Mouse (Mus musculus): ENCODE results near the gene Hoxc9. TPM values are rescaled to one million over a fixed set of nuclear protein-coding genes. Genes with fewer than 3 reads are reported as not detected.
A peak's percentile ranks its signal among the peaks of the same experiment; 100 is the strongest.

Gene Hoxc9
- polyA plus RNA-seq, 1 experiment from 2014 or later, result 0.49 TPM

DNA sequence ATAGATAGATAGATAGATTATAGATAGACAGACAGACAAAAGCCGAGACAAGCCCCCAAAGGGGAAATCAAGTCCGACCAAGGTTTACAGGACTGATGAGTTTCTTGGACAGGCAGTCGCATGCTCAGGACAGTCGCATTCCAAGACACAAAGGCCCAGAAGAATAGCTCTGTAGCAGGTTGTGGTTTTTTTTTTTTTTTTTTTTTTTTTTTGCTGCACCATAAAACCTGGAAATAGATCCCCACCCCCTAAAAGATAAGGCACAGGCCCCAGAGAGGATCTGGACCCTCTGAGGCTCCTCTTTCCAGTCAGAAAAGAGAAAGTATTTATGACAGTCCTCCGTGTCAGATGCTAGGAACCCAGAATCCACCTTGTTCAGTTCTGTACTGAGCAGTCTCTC is 11.8 kb downstream of the Hoxc9 start:
- no peak for ATAC-seq (replicated peaks; ENCODE audit: low FRiP score)
- WGBS, result 23% methylated on average over 5 of the region's 5 CpGs

DNA sequence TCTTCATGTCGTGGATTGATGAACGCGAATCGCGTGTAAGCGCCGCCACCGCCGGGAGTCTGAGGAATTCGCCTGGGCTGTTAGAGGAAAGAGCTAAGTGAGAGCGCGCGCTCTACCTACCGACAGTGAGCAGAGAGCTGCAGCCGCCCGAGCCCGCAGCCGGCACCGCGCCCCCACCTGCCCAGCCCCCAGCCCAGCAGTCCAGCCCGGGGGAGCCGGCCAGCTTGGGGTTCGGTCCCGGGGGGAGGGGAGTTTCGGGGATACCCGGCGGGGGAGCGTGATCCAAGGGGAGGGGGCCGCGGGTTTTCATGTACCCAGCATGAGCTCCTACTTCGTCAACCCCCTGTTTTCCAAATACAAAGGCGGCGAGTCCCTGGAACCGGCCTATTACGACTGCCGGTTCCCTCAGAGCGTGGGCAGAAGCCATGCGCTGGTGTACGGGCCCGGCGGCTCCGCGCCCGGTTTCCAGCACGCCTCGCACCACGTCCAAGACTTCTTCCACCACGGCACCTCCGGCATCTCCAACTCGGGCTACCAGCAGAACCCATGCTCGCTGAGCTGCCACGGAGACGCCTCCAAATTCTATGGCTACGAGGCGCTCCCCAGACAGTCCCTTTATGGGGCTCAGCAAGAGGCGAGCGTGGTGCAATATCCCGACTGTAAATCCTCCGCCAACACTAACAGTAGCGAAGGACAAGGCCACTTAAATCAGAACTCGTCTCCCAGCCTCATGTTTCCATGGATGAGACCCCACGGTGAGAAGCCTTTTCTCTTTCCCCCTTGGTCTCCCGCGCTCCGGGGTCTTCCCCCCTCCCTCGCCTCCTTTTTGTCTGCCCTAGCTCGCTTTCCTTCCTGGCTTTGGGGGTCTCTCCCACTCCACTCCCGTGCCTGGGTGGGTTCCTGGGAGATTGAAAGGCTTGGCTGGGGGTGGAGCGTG is 14.5 kb downstream of the Hoxc9 start, which contains the start of gene Hoxc8:
Gene Hoxc8 (plus strand): TSS at position 147 of the 937 bp plus-strand sequence.
- Histone ChIP-seq H3K9me3 (ENCODE audit: control insufficient read depth, low read length) (no peaks in the 10 kb centered on the region), H3K4me1 (replicated peaks; ENCODE audit: control insufficient read depth, insufficient read depth, low read length) (no peaks in the 10 kb centered on the region), H3K4me3 (ENCODE audit: low read depth, low read length) (peak within 1 kb of the TSS; percentile 4; the same call in 1 of the 2 replicates), H3K36me3 (ENCODE audit: control insufficient read depth, insufficient read depth, low read length) (no peaks in the 10 kb centered on the region), H3K27me3 (replicated peaks; ENCODE audit: control insufficient read depth, insufficient read depth, low read length) (peaks cover 99% of the 10 kb centered on the region), H3K9ac (ENCODE audit: low read depth, low read length) (no peak within 1 kb of the TSS), H3K4me2 (no peak within 1 kb of the TSS), H3K27ac (ENCODE audit: low read depth, low read length) (no peak within 1 kb of the TSS)
- DNase-seq (ENCODE audit: low spot score) (no peak), ATAC-seq (replicated peaks; ENCODE audit: low FRiP score) (no peak)
- whole genome bisulfite sequencing, result 2% methylated on average over 66 of the region's 69 CpGs

More for the DNA sequence above, 11.8 kb downstream of the Hoxc9 start:
- Histone ChIP-seq H3K4me2 (no peak overlapping the region), H3K4me3 (ENCODE audit: low read depth, low read length) (no peak overlapping the region), H3K27me3 (replicated peaks; ENCODE audit: control insufficient read depth, insufficient read depth, low read length) (peaks cover 100% of the 10 kb centered on the region), H3K27ac (ENCODE audit: low read depth, low read length) (no peak overlapping the region), H3K9me3 (ENCODE audit: control insufficient read depth, low read length) (no peaks in the 10 kb centered on the region), H3K36me3 (ENCODE audit: control insufficient read depth, insufficient read depth, low read length) (no peaks in the 10 kb centered on the region), H3K9ac (ENCODE audit: low read depth, low read length) (no peak overlapping the region), H3K4me1 (replicated peaks; ENCODE audit: control insufficient read depth, insufficient read depth, low read length) (no peaks in the 10 kb centered on the region)
- no peak for DNase-seq (ENCODE audit: low spot score)

DNA sequence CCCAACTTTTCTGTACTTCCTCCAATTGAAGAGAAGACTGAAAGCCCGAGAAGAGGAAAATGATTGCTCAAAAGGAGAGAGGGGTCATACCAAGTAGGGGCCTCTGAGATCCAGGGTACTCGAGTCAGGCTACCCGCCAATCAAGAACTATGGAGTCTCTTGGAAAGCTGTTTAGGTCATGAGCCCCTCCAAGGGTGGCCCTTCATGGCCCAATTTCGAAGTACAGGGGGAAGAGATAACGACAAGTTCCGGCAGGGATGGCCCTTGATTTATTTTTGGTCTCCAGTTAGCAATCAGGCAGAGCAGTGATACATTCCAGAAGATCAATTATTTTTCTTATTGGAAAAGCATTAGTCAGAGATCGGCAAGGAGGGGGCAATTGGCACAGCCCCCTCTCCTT is 15.5 kb downstream of the Hoxc9 start:
- DNase-seq (ENCODE audit: low spot score) (no peak), ATAC-seq (replicated peaks; ENCODE audit: low FRiP score) (no peak)
- Histone ChIP-seq H3K27ac (ENCODE audit: low read depth, low read length) (no peak overlapping the region), H3K27me3 (replicated peaks; ENCODE audit: control insufficient read depth, insufficient read depth, low read length) (peaks cover 99% of the 10 kb centered on the region), H3K9me3 (ENCODE audit: control insufficient read depth, low read length) (no peaks in the 10 kb centered on the region), H3K4me2 (no peak overlapping the region), H3K9ac (ENCODE audit: low read depth, low read length) (no peak overlapping the region), H3K4me1 (replicated peaks; ENCODE audit: control insufficient read depth, insufficient read depth, low read length) (no peaks in the 10 kb centered on the region), H3K4me3 (ENCODE audit: low read depth, low read length) (no peak overlapping the region), H3K36me3 (ENCODE audit: control insufficient read depth, insufficient read depth, low read length) (no peaks in the 10 kb centered on the region)
- WGBS, result 4% methylated on average over 7 of the region's 7 CpGs

DNA sequence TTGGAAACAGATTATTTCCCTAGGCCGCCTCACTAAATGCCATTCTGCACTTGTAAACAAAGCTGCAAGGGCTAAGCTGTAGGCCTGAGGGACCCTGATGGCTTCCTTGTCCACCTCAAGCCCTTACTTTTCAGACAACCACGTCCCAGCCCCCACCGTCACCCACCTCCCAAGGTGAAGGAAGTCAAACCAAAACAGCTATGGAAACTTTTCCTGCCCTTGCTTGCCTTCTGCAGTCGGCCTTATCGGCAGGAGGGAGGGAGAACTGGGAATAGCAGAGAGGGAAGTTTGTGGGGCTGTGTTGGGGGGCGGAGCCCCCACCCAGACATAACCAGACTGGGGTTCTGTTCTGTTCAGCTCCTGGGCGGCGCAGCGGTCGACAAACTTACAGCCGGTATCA is 16.0 kb downstream of the Hoxc9 start:
- H3K4me1 ChIP-seq (replicated peaks; ENCODE audit: control insufficient read depth, insufficient read depth, low read length), result no peaks in the 10 kb centered on the region
- H3K4me2 ChIP-seq, result no peak overlapping the region
- peaks cover 98% of the 10 kb centered on the region for H3K27me3 ChIP-seq (replicated peaks; ENCODE audit: control insufficient read depth, insufficient read depth, low read length)
- DNase-seq (ENCODE audit: low spot score) (no peak), ATAC-seq (replicated peaks; ENCODE audit: low FRiP score) (no peak)
- H3K9ac ChIP-seq (ENCODE audit: low read depth, low read length), result no peak overlapping the region
- H3K27ac ChIP-seq (ENCODE audit: low read depth, low read length), result no peak overlapping the region
- H3K9me3 ChIP-seq (ENCODE audit: control insufficient read depth, low read length), result no peaks in the 10 kb centered on the region
- WGBS, result 2% methylated on average over 11 of the region's 11 CpGs
- no peaks in the 10 kb centered on the region for H3K36me3 ChIP-seq (ENCODE audit: control insufficient read depth, insufficient read depth, low read length)
- no peak overlapping the region for H3K4me3 ChIP-seq (ENCODE audit: low read depth, low read length)

DNA sequence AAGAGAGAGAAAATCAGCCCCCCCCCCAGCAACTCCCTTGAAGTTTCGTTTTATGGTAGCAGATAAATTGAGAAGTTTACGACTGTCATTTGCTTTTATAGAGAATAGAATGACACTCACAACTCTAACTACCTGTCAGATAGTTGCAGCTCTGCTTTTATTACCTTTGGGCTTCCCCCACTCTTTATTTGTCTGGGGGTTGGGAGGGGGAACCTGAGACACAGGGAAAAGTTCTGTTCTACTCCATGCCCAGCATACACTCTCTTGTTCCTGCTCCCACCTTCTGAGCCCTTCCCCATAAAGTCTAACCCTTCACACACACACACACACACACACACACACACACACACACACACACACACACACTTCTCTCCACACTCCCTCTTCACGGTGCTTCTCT is 16.6 kb downstream of the Hoxc9 start:
- no peaks in the 10 kb centered on the region for H3K4me1 ChIP-seq (replicated peaks; ENCODE audit: control insufficient read depth, insufficient read depth, low read length)
- no peak overlapping the region for H3K27ac ChIP-seq (ENCODE audit: low read depth, low read length)
- no peak overlapping the region for H3K4me2 ChIP-seq
- 6% methylated on average over 3 of the region's 3 CpGs for WGBS
- no peak for ATAC-seq (replicated peaks; ENCODE audit: low FRiP score)
- peaks cover 98% of the 10 kb centered on the region for H3K27me3 ChIP-seq (replicated peaks; ENCODE audit: control insufficient read depth, insufficient read depth, low read length)
- H3K9me3 ChIP-seq (ENCODE audit: control insufficient read depth, low read length), result no peaks in the 10 kb centered on the region
- H3K9ac ChIP-seq (ENCODE audit: low read depth, low read length), result no peak overlapping the region
- no peak overlapping the region for H3K4me3 ChIP-seq (ENCODE audit: low read depth, low read length)
- no peak for DNase-seq (ENCODE audit: low spot score)
- no peaks in the 10 kb centered on the region for H3K36me3 ChIP-seq (ENCODE audit: control insufficient read depth, insufficient read depth, low read length)

DNA sequence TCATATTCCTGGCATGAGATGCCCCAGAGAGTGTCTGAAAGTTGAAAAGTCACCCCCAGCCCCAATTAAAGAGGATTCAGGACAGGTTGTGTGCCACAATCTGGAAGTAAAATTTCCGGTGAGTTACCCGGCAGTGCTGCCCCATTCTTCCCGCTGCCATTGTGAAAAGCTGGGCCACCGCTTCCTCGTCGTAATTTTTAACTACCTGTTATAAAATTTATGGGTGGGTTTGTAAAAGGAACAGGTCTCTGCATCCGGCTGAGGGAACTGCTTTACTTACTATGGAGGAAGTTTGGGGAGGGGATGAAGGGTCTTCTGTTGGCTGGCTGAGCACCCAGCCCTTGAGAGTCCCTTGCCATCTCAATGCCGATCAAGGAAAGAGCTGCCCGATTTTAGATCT is 20.3 kb downstream of the Hoxc9 start:
- Histone ChIP-seq H3K27ac (ENCODE audit: low read depth, low read length) (no peak overlapping the region), H3K27me3 (replicated peaks; ENCODE audit: control insufficient read depth, insufficient read depth, low read length) (peaks cover 98% of the 10 kb centered on the region), H3K4me3 (ENCODE audit: low read depth, low read length) (no peak overlapping the region), H3K36me3 (ENCODE audit: control insufficient read depth, insufficient read depth, low read length) (no peaks in the 10 kb centered on the region), H3K4me2 (no peak overlapping the region), H3K9ac (ENCODE audit: low read depth, low read length) (no peak overlapping the region), H3K9me3 (ENCODE audit: control insufficient read depth, low read length) (no peaks in the 10 kb centered on the region), H3K4me1 (replicated peaks; ENCODE audit: control insufficient read depth, insufficient read depth, low read length) (peaks cover 7% of the 10 kb centered on the region; the same call in 1 of the 2 replicates)
- no peak for ATAC-seq (replicated peaks; ENCODE audit: low FRiP score)
- DNase-seq (ENCODE audit: low spot score), result no peak
- WGBS, result 3% methylated on average over 9 of the region's 9 CpGs

DNA sequence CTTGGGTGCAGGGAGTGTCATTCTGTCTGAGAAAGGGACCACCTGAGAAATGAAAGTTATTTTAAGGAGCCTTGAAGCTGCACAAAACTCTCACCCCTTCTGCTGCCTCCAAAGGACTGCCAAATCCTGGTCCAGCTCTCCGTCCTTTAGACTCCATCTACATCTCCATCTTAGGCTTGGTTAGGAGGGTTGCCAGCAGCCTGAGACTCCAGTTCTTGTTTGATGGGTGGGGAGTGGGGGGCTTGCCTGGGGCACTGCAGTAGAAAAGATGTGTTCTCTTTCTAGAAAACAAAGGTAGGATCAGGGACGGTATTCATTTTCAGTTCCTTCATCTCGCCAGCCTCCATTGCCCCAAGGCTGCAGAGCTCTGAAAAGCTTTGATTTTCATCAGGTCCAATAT is 21.2 kb downstream of the Hoxc9 start:
- no peak for ATAC-seq (replicated peaks; ENCODE audit: low FRiP score)
- Histone ChIP-seq H3K9ac (ENCODE audit: low read depth, low read length) (no peak overlapping the region), H3K4me1 (replicated peaks; ENCODE audit: control insufficient read depth, insufficient read depth, low read length) (peaks cover 7% of the 10 kb centered on the region; the same call in 1 of the 2 replicates), H3K4me2 (no peak overlapping the region), H3K4me3 (ENCODE audit: low read depth, low read length) (no peak overlapping the region), H3K36me3 (ENCODE audit: control insufficient read depth, insufficient read depth, low read length) (no peaks in the 10 kb centered on the region), H3K27me3 (replicated peaks; ENCODE audit: control insufficient read depth, insufficient read depth, low read length) (peaks cover 98% of the 10 kb centered on the region), H3K9me3 (ENCODE audit: control insufficient read depth, low read length) (no peaks in the 10 kb centered on the region), H3K27ac (ENCODE audit: low read depth, low read length) (no peak overlapping the region)
- 0% methylated on average over 3 of the region's 3 CpGs for WGBS
- DNase-seq (ENCODE audit: low spot score), result no peak

DNA sequence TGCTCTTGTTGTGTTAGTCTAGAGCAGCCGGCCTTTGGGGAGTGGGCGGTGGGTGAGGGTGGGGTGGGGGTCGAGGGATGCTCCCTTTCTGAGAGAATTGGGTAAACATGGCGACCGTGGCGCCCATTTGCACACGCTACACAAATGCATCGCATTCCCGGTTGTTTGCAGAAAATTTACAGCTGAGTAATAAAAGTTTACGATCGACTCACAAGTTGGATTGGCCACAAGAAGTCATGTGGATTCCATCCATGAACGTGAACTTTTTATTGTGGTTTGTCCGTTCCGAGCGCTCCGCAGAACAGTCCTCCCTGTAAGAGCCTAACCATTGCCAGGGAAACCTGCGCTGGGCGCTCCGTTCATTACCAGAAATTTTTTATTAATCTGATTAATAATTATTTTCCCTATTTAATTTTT is 21.7 kb downstream of the Hoxc9 start, which contains the start of gene Hoxc6:
Gene Hoxc6 (plus strand): TSS at position 319 of the 417 bp plus-strand sequence.
- peak within 1 kb of the TSS; percentile 39 for H3K4me3 ChIP-seq (ENCODE audit: low read depth, low read length)
- 3% methylated on average over 19 of the region's 19 CpGs for WGBS
- peaks cover 7% of the 10 kb centered on the region; the same call in 1 of the 2 replicates for H3K4me1 ChIP-seq (replicated peaks; ENCODE audit: control insufficient read depth, insufficient read depth, low read length)
- peaks cover 98% of the 10 kb centered on the region for H3K27me3 ChIP-seq (replicated peaks; ENCODE audit: control insufficient read depth, insufficient read depth, low read length)
- ATAC-seq (replicated peaks; ENCODE audit: low FRiP score) (no peak), DNase-seq (ENCODE audit: low spot score) (no peak)
- H3K4me2 ChIP-seq, result peak within 1 kb of the TSS; percentile 71
- H3K36me3 ChIP-seq (ENCODE audit: control insufficient read depth, insufficient read depth, low read length), result no peaks in the 10 kb centered on the region
- no peak within 1 kb of the TSS for H3K27ac ChIP-seq (ENCODE audit: low read depth, low read length)
- H3K9ac ChIP-seq (ENCODE audit: low read depth, low read length), result no peak within 1 kb of the TSS
- H3K9me3 ChIP-seq (ENCODE audit: control insufficient read depth, low read length), result no peaks in the 10 kb centered on the region
